Mouse (Mus musculus) brain, embryonic 14.5 days (tissue): ENCODE measurements around the gene Ibtk.

Experiments
- CTCF ChIP-seq: fragments of 200-500 bp; IDR thresholded peaks from 2 replicates; pipeline ENCODE4 v1.5.1; 2012; ENCODE audit warnings: inconsistent platforms, mild to moderate bottlenecking, moderate library complexity, borderline replicate concordance; ENCODE audit not compliant: insufficient read depth, insufficient read length; ENCODE audit errors: extremely low read depth
- POLR2A ChIP-seq: fragments of 200-500 bp; IDR thresholded peaks from 2 replicates; pipeline ENCODE4 v1.6.1; 2012; ENCODE audit warnings: mild to moderate bottlenecking, inconsistent platforms, borderline replicate concordance; ENCODE audit not compliant: poor library complexity, insufficient read depth, insufficient read length, severe bottlenecking; ENCODE audit errors: extremely low read depth

DNA sequence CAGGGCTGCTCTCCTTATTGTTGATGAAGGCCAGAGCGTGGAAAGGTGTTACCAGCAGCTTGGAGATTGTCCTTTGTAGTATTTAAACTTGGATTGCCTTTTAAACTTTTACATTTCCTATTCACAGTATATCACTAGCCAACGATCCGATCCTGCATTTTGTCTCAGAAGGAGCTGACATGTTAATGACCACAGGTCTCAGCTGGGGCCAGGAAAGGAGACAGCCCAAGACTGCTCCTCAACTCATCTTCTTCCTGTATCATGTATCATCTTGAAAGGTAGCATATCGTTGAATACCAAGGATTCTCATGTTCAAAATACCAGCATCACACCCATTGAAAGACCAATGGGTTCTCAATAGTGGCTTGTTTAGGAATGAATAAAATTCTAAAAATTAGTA is 21.2 kb upstream of the Ibtk start:
- TF ChIP-seq POLR2A (no peak), CTCF (no peak)
